Mouse (Mus musculus): ENCODE data around the gene Ndufa6. TPM values are rescaled to one million over a fixed set of nuclear protein-coding genes. Genes with fewer than 3 reads are reported as not detected.
A peak's percentile ranks its signal among the peaks of the same experiment; 100 is the strongest.

Ndufa6 gene
- polyA plus RNA-seq, 1 experiment from 2014 or later = 609 TPM

DNA sequence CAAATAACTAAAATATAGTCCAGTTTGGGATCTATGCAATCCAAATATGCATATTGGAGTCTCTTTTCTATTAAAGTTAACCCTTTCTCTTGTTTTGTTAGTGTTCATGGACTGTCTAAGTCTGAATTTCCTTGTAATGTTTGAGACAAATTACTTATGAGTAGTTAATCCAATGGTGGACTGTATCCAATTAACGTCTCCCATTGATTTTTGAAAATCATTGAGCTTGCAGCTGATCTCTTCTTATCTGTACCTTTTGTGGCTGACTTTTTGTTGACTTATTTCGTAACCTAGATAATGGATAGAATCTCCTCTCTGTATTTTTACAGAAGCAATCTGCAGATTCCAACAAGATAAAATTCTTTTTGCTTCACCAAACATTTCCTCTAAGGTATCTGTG is 28.3 kb upstream of the Ndufa6 start:
- no peak overlapping the region for H3K4me3 ChIP-seq (ENCODE audit: low read length)
- no peaks in the 10 kb centered on the region for H3K27me3 ChIP-seq (ENCODE audit: control insufficient read depth, insufficient read depth, low read length)
- ATAC-seq (replicated peaks; ENCODE audit: extremely low read depth, insufficient read depth, low FRiP score) = no peak
- peaks cover 19% of the 10 kb centered on the region for H3K4me1 ChIP-seq (ENCODE audit: control insufficient read depth, insufficient read depth, low read length)
- 0 out of 2 replicates have a peak, but pooled peaks cover 3% of the 10 kb centered on the region for H3K9me3 ChIP-seq (replicated peaks; ENCODE audit: control insufficient read depth, low read length)
- WGBS = 92% methylated on average over 2 of the region's 2 CpGs
- no peaks in the 10 kb centered on the region for H3K36me3 ChIP-seq (ENCODE audit: control insufficient read depth, insufficient read depth)
- no peak overlapping the region for H3K4me2 ChIP-seq (ENCODE audit: low read depth, low read length)
- H3K9ac ChIP-seq (ENCODE audit: low read length) = no peak overlapping the region
- no peak overlapping the region for H3K27ac ChIP-seq (ENCODE audit: low read length)

DNA sequence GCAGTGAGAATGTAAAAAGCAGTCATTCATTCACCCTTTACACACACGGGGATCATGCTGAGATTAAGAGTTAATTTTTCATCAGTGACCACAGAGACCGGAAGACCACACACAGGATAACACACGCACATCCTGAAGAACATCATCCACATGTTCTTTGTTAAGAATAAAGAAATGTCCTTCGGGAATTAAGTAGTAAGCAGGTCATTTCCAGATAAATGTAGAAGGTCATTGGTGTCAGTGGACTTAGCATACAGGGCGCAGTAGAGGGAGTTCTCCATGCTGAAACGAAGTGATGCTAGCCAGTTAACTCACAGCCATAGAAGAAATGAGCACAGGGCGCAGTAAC is 26.6 kb upstream of the Ndufa6 start:
- Histone ChIP-seq H3K27me3 (ENCODE audit: control insufficient read depth, insufficient read depth, low read length) (no peaks in the 10 kb centered on the region), H3K4me3 (ENCODE audit: low read length) (peak overlapping the region; percentile 67), H3K9ac (ENCODE audit: low read length) (peak overlapping the region; percentile 54), H3K4me2 (ENCODE audit: low read depth, low read length) (peak overlapping the region; percentile 84), H3K36me3 (ENCODE audit: control insufficient read depth, insufficient read depth) (no peaks in the 10 kb centered on the region), H3K9me3 (replicated peaks; ENCODE audit: control insufficient read depth, low read length) (0 out of 2 replicates have a peak, but pooled peaks cover 3% of the 10 kb centered on the region), H3K4me1 (ENCODE audit: control insufficient read depth, insufficient read depth, low read length) (peaks cover 27% of the 10 kb centered on the region), H3K27ac (ENCODE audit: low read length) (peak overlapping the region; percentile 82)
- 28% methylated on average over 7 of the region's 7 CpGs for WGBS
- ATAC-seq (replicated peaks; ENCODE audit: extremely low read depth, insufficient read depth, low FRiP score) = peak; percentile 10; the same call in 1 of the 2 replicates

DNA sequence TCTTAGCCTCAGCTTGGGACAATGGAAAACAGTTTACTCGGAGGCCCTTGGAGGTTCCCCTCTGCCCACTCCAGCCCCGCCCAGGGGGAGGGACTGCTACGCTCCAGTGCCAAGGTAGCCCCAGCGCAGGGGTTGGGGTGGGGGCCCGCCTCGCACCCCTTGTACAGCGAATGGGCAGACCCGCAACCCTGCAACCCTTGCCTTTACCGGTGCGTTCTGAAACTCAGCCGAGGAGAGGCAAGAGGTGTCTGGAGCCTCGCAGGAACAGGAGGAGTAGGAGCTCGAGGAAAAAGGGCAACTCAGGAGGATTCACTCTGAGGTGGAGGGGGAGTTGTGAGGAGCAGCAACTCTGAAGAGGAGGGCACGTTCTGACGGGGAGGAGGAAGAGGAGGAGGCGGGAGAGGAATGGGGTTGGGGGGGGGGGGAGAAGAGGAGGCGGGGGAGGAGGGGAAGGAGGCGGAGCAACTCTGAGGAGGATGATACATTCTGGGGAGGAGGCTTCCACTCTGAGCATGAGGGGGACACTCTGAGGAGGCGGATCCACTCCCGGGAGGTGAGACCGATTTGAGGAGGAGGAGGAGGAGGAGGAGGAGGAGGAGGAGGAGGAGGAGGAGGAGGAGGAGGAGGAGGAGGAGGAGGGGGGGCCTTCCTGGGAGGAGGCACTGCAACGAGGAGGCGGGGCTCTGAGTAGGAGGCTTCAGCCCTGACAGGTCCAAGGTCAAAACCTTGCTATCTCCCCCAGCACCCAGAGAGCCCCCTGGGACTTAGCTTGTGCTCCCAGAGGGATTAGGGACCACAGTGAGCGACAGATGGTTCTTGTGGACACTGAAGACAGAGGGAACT is 26.0 kb upstream of the Ndufa6 start, which contains the start of gene Cyp2d22:
Gene Cyp2d22 (minus strand): TSS at position 390 of the 843 bp plus-strand sequence.
- peaks cover 27% of the 10 kb centered on the region for H3K4me1 ChIP-seq (ENCODE audit: control insufficient read depth, insufficient read depth, low read length)
- peak within 1 kb of the TSS; percentile 67 for H3K4me3 ChIP-seq (ENCODE audit: low read length)
- H3K27me3 ChIP-seq (ENCODE audit: control insufficient read depth, insufficient read depth, low read length) = no peaks in the 10 kb centered on the region
- H3K27ac ChIP-seq (ENCODE audit: low read length) = peak within 1 kb of the TSS; percentile 88
- peak within 1 kb of the TSS; percentile 79 for H3K9ac ChIP-seq (ENCODE audit: low read length)
- 4% methylated on average over 17 of the region's 24 CpGs for WGBS
- 0 out of 2 replicates have a peak, but pooled peaks cover 1% of the 10 kb centered on the region for H3K9me3 ChIP-seq (replicated peaks; ENCODE audit: control insufficient read depth, low read length)
- peak within 1 kb of the TSS; percentile 84 for H3K4me2 ChIP-seq (ENCODE audit: low read depth, low read length)
- ATAC-seq (replicated peaks; ENCODE audit: extremely low read depth, insufficient read depth, low FRiP score) = peak; percentile 67
- H3K36me3 ChIP-seq (ENCODE audit: control insufficient read depth, insufficient read depth) = no peaks in the 10 kb centered on the region

DNA sequence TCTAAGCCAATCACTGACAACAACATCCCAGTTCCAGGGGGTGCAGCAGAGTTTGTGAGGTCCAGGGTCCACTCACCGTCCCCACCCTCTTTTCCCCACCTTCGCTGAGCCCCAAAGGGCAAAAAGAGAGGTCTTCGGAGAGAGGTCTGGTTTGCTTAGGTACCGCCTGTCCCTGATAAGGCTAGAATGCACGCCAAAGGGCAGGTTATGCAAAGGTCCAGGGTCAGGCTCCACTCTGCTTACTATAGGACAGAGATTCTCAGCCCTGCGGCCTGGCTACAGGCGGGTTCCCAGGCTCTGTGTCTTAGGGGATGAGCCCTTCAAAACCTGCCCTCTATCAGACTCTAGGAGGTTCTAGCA is 25.4 kb upstream of the Ndufa6 start:
- H3K9ac ChIP-seq (ENCODE audit: low read length) = peak overlapping the region; percentile 79
- peaks cover 27% of the 10 kb centered on the region for H3K4me1 ChIP-seq (ENCODE audit: control insufficient read depth, insufficient read depth, low read length)
- no peaks in the 10 kb centered on the region for H3K36me3 ChIP-seq (ENCODE audit: control insufficient read depth, insufficient read depth)
- peak overlapping the region; percentile 84 for H3K4me2 ChIP-seq (ENCODE audit: low read depth, low read length)
- WGBS = 30% methylated on average over 7 of the region's 7 CpGs
- 0 out of 2 replicates have a peak, but pooled peaks have one; percentile 12 for ATAC-seq (replicated peaks; ENCODE audit: extremely low read depth, insufficient read depth, low FRiP score)
- peak overlapping the region; percentile 67 for H3K4me3 ChIP-seq (ENCODE audit: low read length)
- no peaks in the 10 kb centered on the region for H3K27me3 ChIP-seq (ENCODE audit: control insufficient read depth, insufficient read depth, low read length)
- H3K27ac ChIP-seq (ENCODE audit: low read length) = peak overlapping the region; percentile 88
- no peaks in the 10 kb centered on the region for H3K9me3 ChIP-seq (replicated peaks; ENCODE audit: control insufficient read depth, low read length)

GRCm38 (mm10) chr15:82378261-82379180 is 24.4 kb upstream of the Ndufa6 start:
- WGBS = 45% methylated on average over 15 of the region's 15 CpGs
- no peaks in the 10 kb centered on the region for H3K9me3 ChIP-seq (replicated peaks; ENCODE audit: control insufficient read depth, low read length)
- H3K4me3 ChIP-seq (ENCODE audit: low read length) = peak overlapping the region; percentile 17; the same call in 1 of the 2 replicates
- ATAC-seq (replicated peaks; ENCODE audit: extremely low read depth, insufficient read depth, low FRiP score) = no peak
- 0 out of 2 replicates have a peak, but pooled peaks cover 3% of the 10 kb centered on the region for H3K36me3 ChIP-seq (ENCODE audit: control insufficient read depth, insufficient read depth)
- peak overlapping the region; percentile 40; the same call in 1 of the 2 replicates for H3K9ac ChIP-seq (ENCODE audit: low read length)
- peak overlapping the region; percentile 88 for H3K27ac ChIP-seq (ENCODE audit: low read length)
- H3K27me3 ChIP-seq (ENCODE audit: control insufficient read depth, insufficient read depth, low read length) = no peaks in the 10 kb centered on the region
- peak overlapping the region; percentile 84 for H3K4me2 ChIP-seq (ENCODE audit: low read depth, low read length)
- peaks cover 27% of the 10 kb centered on the region for H3K4me1 ChIP-seq (ENCODE audit: control insufficient read depth, insufficient read depth, low read length)

GRCm38 (mm10) chr15:82377701-82378100 is 23.6 kb upstream of the Ndufa6 start:
- H3K4me2 ChIP-seq (ENCODE audit: low read depth, low read length) = peak overlapping the region; percentile 84
- H3K4me1 ChIP-seq (ENCODE audit: control insufficient read depth, insufficient read depth, low read length) = peaks cover 27% of the 10 kb centered on the region
- no peak overlapping the region for H3K9ac ChIP-seq (ENCODE audit: low read length)
- WGBS = 74% methylated on average over 5 of the region's 5 CpGs
- H3K27me3 ChIP-seq (ENCODE audit: control insufficient read depth, insufficient read depth, low read length) = no peaks in the 10 kb centered on the region
- no peak overlapping the region for H3K4me3 ChIP-seq (ENCODE audit: low read length)
- H3K9me3 ChIP-seq (replicated peaks; ENCODE audit: control insufficient read depth, low read length) = no peaks in the 10 kb centered on the region
- H3K36me3 ChIP-seq (ENCODE audit: control insufficient read depth, insufficient read depth) = 0 out of 2 replicates have a peak, but pooled peaks cover 3% of the 10 kb centered on the region
- no peak for ATAC-seq (replicated peaks; ENCODE audit: extremely low read depth, insufficient read depth, low FRiP score)
- H3K27ac ChIP-seq (ENCODE audit: low read length) = peak overlapping the region; percentile 39

DNA sequence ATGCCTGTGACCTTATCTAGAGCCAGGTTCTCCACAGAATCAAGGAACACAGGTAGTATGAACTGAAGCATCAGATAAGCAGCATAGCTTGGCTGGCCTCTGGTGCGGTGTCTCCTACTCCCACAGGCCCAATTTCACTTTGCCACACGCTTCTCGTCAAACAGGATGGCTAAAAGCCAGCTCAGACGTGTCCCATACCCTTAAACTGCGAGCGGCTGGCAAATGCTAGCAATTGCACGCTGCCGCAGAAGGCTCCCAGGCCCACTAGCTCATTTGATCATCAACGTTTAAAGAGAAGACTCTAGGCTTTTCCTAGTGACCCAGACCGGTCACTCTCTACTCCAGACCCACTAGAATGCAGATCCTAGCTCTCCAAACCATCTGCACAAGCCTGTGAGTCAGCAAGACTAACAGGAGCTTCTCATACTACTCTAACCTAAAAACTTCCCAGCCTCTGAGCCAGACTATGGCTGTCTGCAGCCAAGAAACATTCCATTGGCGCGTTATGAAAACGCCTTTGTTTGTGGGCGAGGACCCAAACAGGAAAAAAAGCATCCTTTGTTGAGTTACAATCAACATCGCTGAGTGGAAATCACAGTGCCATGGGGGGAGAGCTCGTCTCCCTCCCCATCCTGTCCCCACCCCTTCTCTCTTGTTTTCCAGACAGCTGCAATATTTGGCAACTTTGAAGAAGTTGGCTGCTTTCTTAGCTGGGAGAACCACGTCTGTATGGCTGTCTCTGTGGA is 22.4 kb upstream of the Ndufa6 start:
- no peak overlapping the region for H3K4me2 ChIP-seq (ENCODE audit: low read depth, low read length)
- H3K36me3 ChIP-seq (ENCODE audit: control insufficient read depth, insufficient read depth) = 0 out of 2 replicates have a peak, but pooled peaks cover 3% of the 10 kb centered on the region
- H3K4me3 ChIP-seq (ENCODE audit: low read length) = no peak overlapping the region
- H3K9me3 ChIP-seq (replicated peaks; ENCODE audit: control insufficient read depth, low read length) = no peaks in the 10 kb centered on the region
- WGBS = 60% methylated on average over 17 of the region's 17 CpGs
- ATAC-seq (replicated peaks; ENCODE audit: extremely low read depth, insufficient read depth, low FRiP score) = peak; percentile 16; the same call in 1 of the 2 replicates
- H3K27me3 ChIP-seq (ENCODE audit: control insufficient read depth, insufficient read depth, low read length) = no peaks in the 10 kb centered on the region
- peaks cover 27% of the 10 kb centered on the region for H3K4me1 ChIP-seq (ENCODE audit: control insufficient read depth, insufficient read depth, low read length)
- H3K27ac ChIP-seq (ENCODE audit: low read length) = peak overlapping the region; percentile 66
- H3K9ac ChIP-seq (ENCODE audit: low read length) = no peak overlapping the region

DNA sequence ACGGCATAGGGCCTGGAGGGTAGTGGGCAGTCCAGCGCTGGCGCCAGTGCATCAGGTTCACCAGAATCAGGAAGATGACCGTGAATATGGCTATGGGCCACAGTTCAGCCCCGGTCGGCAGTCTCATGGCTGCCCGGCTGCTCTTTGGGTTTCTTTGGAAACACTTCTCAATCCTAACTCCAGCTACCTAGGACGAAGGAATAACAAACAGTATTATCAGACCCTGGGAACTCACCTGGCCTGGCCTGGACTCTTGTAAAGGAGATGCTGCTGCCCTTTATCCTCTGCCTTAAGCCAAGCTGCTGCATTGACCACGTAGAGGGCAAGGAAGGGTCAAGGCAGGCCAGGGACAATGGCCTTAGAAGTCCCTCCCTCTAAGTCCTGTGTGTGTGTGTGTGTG is 21.7 kb upstream of the Ndufa6 start:
- Histone ChIP-seq H3K9me3 (replicated peaks; ENCODE audit: control insufficient read depth, low read length) (no peaks in the 10 kb centered on the region), H3K4me1 (ENCODE audit: control insufficient read depth, insufficient read depth, low read length) (peaks cover 23% of the 10 kb centered on the region), H3K4me3 (ENCODE audit: low read length) (no peak overlapping the region), H3K4me2 (ENCODE audit: low read depth, low read length) (no peak overlapping the region), H3K9ac (ENCODE audit: low read length) (no peak overlapping the region), H3K27me3 (ENCODE audit: control insufficient read depth, insufficient read depth, low read length) (no peaks in the 10 kb centered on the region), H3K36me3 (ENCODE audit: control insufficient read depth, insufficient read depth) (0 out of 2 replicates have a peak, but pooled peaks cover 3% of the 10 kb centered on the region), H3K27ac (ENCODE audit: low read length) (peak overlapping the region; percentile 66)
- no peak for ATAC-seq (replicated peaks; ENCODE audit: extremely low read depth, insufficient read depth, low FRiP score)
- 85% methylated on average over 9 of the region's 9 CpGs for WGBS
